Mouse (Mus musculus) stomach, embryonic 14.5 days (tissue): ENCODE data around the gene Pask. TPM values are rescaled to one million over a fixed set of nuclear protein-coding genes. Genes with fewer than 3 reads are reported as not detected.
"Not testable (repeated sequence)": the region's sequence is repeated elsewhere in the genome, so short reads cannot be mapped to it uniquely, and the experiment has no call there.

Experiments used
- ATAC-seq: fragments of 200-750 bp; cut with Nextera tagmentation; 2 replicates; pipeline ENCODE4 v1.8.0; 2017; ENCODE audit warnings: low read depth, moderate TSS enrichment; ENCODE audit not compliant: insufficient number of reproducible peaks, insufficient read depth, low FRiP score
- H3K27ac ChIP-seq: fragments of 300-500 bp; sonication (generic); 2 replicates; pipeline ENCODE4 v1.5.1; 2014; ENCODE audit warnings: mild to moderate bottlenecking, low read length, moderate library complexity, mixed read lengths
- H3K27me3 ChIP-seq: fragments of 300-500 bp; sonication (generic); 2 replicates; pipeline ENCODE4 v1.6.1; 2014; ENCODE audit warnings: low read length, control low read depth, mixed read lengths; ENCODE audit not compliant: control insufficient read depth, insufficient read depth
- H3K36me3 ChIP-seq: fragments of 300-500 bp; sonication (generic); 2 replicates; pipeline ENCODE4 v1.6.1; 2014; ENCODE audit warnings: mild to moderate bottlenecking, control low read depth, low read length, moderate library complexity, mixed read lengths; ENCODE audit not compliant: control insufficient read depth, insufficient read depth
- H3K4me1 ChIP-seq: fragments of 300-500 bp; sonication (generic); 2 replicates; pipeline ENCODE4 v1.6.1; 2014; ENCODE audit warnings: low read length, control low read depth, mixed read lengths; ENCODE audit not compliant: control insufficient read depth, insufficient read depth
- H3K4me2 ChIP-seq: fragments of 300-500 bp; sonication (generic); replicated peaks from 2 replicates; pipeline ENCODE4 v1.6.1; 2014; ENCODE audit warnings: low read depth, low read length, control low read depth
- H3K4me3 ChIP-seq: fragments of 300-500 bp; sonication (generic); 2 replicates; pipeline ENCODE4 v1.5.1; 2014; ENCODE audit warnings: low read depth, low read length, control low read depth
- H3K9ac ChIP-seq: fragments of 300-500 bp; sonication (generic); replicated peaks from 2 replicates; pipeline ENCODE4 v1.6.1; 2014; ENCODE audit warnings: low read depth, mild to moderate bottlenecking, control low read depth, low read length, moderate library complexity, mixed read lengths
- H3K9me3 ChIP-seq: fragments of 300-500 bp; sonication (generic); 2 replicates; pipeline ENCODE4 v1.6.1; 2016; ENCODE audit warnings: low read depth, low read length, control low read depth; ENCODE audit not compliant: control insufficient read depth
- WGBS: fragments of 180-500 bp; shearing (Covaris S2); extraction: QIAGEN DNeasy Blood & Tissue Kit; methylation state at CpG from one replicate; pipeline ENCODE4 v1.1.7; 2014; 5-methylcytosine and 5-hydroxymethylcytosine counted together
- polyA plus RNA-seq: library from polyadenylated mRNA; unstranded; fragments of >200 nt; fragmentation: Nextera tagmentation; extraction: Ambion mirVana; gene quantifications from 2 replicates; pipeline ENCODE4 v1.2.1, GENCODE M21; 2014

Gene Pask
- polyA plus RNA-seq, 1 experiment from 2014 or later: 16.4 TPM

DNA sequence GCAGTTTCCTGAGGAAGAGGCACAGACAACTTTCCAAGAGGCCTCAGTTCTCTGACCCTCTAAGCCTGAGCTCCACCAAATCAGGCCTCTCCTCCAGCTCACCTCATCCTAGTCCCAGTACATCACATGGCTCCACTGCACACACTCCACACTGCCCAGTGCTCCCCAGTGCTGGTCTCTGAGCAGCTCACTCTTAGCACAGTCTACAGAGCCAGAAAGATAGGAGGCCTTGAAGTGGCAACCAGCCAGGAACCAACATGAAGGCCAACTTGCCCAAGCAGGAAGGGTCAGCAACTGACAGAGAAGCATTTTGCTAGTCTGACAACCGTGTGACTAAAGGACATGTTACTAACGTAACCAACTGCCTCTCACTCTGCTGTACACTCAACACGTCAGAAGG, 42.7 kb downstream of the Pask start:
- WGBS: 86% methylated on average over 3 of the region's 3 CpGs
- H3K36me3 ChIP-seq: peaks cover 56% of the 10 kb centered on the region

DNA sequence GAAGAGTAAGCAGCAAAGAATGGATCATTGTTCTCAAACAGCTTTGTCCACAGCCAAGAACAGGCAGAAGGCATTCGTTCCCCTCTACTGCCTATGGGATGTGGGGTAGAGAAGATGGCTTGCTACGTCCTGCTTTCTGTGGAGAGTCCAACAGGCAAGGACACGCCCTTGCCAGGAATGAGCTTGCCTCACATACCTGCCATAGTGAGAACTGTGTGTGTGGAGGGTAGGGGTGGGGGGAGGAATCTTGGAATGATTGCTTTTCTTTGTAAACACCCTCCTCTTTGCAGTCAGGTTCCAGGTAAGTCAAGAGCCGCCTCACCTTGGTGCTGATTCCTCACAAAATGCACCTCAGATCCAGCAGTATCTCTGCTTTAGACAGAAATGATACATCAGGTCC, 43.5 kb downstream of the Pask start:
- Histone ChIP-seq H3K36me3 (peaks cover 56% of the 10 kb centered on the region), H3K4me1 (peaks cover 3% of the 10 kb centered on the region; the same call in 1 of the 2 replicates), H3K4me2 (no peak overlapping the region), H3K27me3 (no peaks in the 10 kb centered on the region), H3K9ac (no peak overlapping the region), H3K27ac (no peak overlapping the region), H3K9me3 (no peaks in the 10 kb centered on the region), H3K4me3 (no peak overlapping the region)
- 85% methylated on average over 4 of the region's 4 CpGs for WGBS
- no peak for ATAC-seq

More for the DNA sequence above, 42.7 kb downstream of the Pask start:
- H3K27me3 ChIP-seq: no peaks in the 10 kb centered on the region
- no peak overlapping the region for H3K27ac ChIP-seq
- H3K9me3 ChIP-seq: no peaks in the 10 kb centered on the region
- H3K4me1 ChIP-seq: peaks cover 7% of the 10 kb centered on the region; the same call in 1 of the 2 replicates
- no peak overlapping the region for H3K4me3 ChIP-seq
- H3K9ac ChIP-seq: no peak overlapping the region
- H3K4me2 ChIP-seq: no peak overlapping the region
- ATAC-seq: no peak

DNA sequence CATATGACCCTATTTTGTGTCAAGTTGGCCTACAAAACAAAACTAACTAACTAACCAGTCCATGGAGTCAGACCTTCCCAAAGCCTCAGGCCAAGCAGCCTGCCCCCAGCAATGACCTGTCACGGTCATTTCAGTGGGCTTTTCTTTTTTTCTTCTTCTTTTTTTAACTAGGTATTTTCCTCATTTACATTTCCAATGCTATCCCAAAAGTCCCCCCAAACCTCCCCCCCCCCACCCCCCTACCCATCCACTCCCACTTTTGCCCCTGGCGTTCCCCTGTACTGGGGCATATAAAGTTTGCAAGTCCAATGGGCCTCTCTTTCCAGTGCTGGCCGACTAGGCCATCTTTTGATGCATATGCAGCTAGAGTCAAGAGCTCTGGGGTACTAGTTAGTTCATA, 48.8 kb downstream of the Pask start:
- ATAC-seq, H3K4me1 ChIP-seq, H3K4me3 ChIP-seq, H3K9me3 ChIP-seq, H3K9ac ChIP-seq, H3K27ac ChIP-seq, H3K27me3 ChIP-seq, H3K4me2 ChIP-seq: not testable (repeated sequence)
- WGBS: 68% methylated on average over 3 of the region's 3 CpGs
- peaks cover 20% of the 10 kb centered on the region for H3K36me3 ChIP-seq

DNA sequence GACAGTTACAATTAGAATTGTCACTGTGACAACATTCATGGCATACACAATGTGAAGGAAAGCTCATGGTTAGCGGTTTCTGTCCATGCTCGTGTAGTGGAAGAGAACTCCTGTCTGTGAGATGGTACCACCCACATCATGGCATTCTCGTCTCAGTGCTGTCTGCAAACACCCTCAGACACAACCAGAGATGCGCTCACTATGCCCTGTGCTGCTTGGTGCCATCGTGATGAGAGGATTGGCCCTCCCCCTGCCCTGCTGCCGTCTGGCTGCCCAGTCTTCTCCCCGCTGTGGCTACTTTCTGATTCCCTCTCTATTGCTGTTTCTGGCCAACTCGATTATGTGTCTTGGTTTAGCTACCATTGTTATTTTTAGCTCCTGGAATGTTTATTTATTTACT, 51.3 kb downstream of the Pask start:
- Histone ChIP-seq H3K27me3 (no peaks in the 10 kb centered on the region), H3K4me3 (no peak overlapping the region), H3K9ac (no peak overlapping the region), H3K36me3 (peaks cover 5% of the 10 kb centered on the region; the same call in 1 of the 2 replicates), H3K27ac (no peak overlapping the region), H3K4me1 (no peaks in the 10 kb centered on the region), H3K4me2 (no peak overlapping the region), H3K9me3 (no peaks in the 10 kb centered on the region)
- WGBS: 74% methylated on average over 8 of the region's 8 CpGs
- no peak for ATAC-seq

DNA sequence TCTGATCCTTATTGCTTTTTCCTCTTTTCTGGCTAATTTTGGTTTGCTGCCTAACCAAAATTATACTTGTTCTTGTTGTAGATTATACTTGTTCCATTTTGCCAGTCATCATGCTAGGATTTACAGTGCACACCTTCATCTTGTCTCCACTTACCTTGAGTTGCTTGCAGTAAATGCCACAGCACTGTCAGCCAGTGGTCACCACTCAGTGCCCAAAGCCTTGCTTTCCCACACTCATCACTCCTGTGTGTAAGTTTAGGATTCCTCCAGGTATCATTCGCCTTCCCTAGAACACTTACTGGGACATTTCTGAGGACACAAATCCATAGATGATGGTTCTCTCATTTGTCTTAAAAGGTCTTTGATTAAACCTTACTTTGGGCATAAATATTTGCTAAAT, 51.7 kb downstream of the Pask start:
- Histone ChIP-seq H3K9ac (no peak overlapping the region), H3K27ac (no peak overlapping the region), H3K36me3 (peaks cover 5% of the 10 kb centered on the region; the same call in 1 of the 2 replicates), H3K4me3 (no peak overlapping the region), H3K4me1 (no peaks in the 10 kb centered on the region), H3K27me3 (no peaks in the 10 kb centered on the region), H3K4me2 (no peak overlapping the region), H3K9me3 (no peaks in the 10 kb centered on the region)
- no peak for ATAC-seq
- WGBS: 89% methylated on average over 1 of the region's 1 CpGs

DNA sequence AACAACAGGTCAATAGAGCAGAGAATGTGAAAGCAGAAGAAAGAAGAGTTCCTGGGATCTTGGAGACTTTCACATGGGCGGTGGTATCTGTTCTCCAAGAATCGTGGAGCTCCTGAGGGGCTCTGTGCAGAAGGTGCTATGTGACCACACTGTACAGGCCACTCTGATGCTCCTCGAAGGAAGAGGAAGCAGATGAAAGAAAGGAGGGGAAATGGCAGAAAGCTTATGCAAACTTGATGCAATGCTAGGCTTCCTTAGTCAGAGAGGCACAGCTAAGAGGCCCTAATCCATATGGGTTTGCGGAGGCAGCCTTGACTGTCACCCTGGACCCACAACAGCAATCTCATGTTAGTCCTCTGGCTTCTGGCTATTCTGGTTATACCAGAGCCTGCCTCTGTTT, 52.3 kb downstream of the Pask start:
- ATAC-seq: no peak
- Histone ChIP-seq H3K9ac (no peak overlapping the region), H3K4me3 (no peak overlapping the region), H3K4me2 (no peak overlapping the region), H3K27ac (no peak overlapping the region), H3K9me3 (no peaks in the 10 kb centered on the region), H3K27me3 (no peaks in the 10 kb centered on the region), H3K4me1 (no peaks in the 10 kb centered on the region), H3K36me3 (peaks cover 5% of the 10 kb centered on the region; the same call in 1 of the 2 replicates)
- 87% methylated on average over 4 of the region's 4 CpGs for WGBS

DNA sequence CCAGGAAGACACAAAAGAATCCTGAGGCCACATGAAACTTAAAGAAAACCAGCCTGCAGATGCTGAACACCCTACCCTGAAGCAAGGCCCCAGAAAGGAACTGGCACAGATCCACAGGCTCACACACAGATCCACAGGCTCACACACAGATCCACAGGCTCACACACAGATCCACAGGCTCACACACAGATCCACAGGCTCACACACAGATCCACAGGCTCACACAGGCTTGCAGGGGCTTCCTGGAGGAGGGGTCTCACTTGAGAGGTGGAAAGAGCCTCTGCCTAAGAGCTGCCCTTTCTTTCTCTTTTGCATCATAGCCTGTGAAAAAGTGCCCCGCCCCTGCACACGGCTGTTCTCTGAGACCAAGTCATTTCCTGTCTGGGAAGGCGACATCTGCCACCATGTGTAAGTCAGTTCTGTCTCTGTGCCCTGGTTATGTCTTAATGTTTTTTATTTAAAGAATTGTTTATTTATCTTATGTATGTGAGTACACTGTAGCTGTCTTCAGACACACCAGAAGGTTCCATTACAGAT, 53.5 kb downstream of the Pask start:
- 44% methylated on average over 3 of the region's 3 CpGs for WGBS
- peaks cover 5% of the 10 kb centered on the region; the same call in 1 of the 2 replicates for H3K36me3 ChIP-seq
- no peak overlapping the region for H3K27ac ChIP-seq
- H3K27me3 ChIP-seq: no peaks in the 10 kb centered on the region
- no peak overlapping the region for H3K4me2 ChIP-seq
- no peak overlapping the region for H3K9ac ChIP-seq
- no peaks in the 10 kb centered on the region for H3K4me1 ChIP-seq
- no peak for ATAC-seq
- no peaks in the 10 kb centered on the region for H3K9me3 ChIP-seq
- no peak overlapping the region for H3K4me3 ChIP-seq

DNA sequence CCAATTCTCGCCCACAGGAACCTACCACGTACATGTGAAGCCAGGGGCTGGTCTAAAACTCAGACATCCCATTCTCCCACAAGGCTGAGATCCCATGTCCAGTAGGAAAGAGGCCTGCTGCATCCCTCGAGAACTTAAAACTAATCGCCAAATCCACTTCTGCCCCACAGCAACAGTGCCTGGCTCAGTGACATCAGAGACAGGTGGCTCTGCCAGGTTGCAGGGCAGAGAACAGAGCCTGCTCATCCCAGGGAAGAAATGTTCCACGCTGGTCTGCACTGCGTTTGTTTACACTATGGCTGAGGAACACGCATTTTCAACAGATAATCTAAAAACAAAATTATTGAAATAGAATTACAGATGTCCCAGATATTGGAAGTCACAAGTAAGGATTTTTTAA, 66.2 kb downstream of the Pask start:
- Histone ChIP-seq H3K27ac (no peak overlapping the region), H3K27me3 (no peaks in the 10 kb centered on the region), H3K4me1 (no peaks in the 10 kb centered on the region), H3K4me3 (no peak overlapping the region), H3K9me3 (no peaks in the 10 kb centered on the region), H3K36me3 (peaks cover 3% of the 10 kb centered on the region; the same call in 1 of the 2 replicates), H3K4me2 (no peak overlapping the region), H3K9ac (no peak overlapping the region)
- WGBS: 73% methylated on average over 7 of the region's 7 CpGs
- no peak for ATAC-seq

DNA sequence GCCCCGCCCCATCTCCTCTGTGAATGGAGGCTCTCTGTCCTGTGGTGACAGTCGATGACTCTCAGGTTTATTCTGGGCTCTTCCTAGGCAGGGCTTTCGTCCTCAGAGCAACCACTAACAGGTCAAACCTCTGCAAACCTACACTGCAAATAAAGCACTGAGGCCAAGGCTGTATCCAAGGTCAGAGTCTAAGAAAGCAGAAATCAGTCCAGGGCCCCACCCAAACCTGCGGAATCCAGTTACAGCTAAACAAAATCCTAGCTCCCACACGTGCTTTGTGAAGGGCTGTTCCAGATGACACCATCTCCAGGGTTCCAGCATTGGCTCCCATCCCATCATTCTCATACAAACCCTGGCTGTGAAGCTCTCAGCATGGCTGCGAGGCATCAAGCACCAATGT, 67.7 kb downstream of the Pask start:
- Histone ChIP-seq H3K27me3 (no peaks in the 10 kb centered on the region), H3K4me3 (no peak overlapping the region), H3K9ac (no peak overlapping the region), H3K9me3 (no peaks in the 10 kb centered on the region), H3K4me2 (no peak overlapping the region), H3K36me3 (peaks cover 3% of the 10 kb centered on the region; the same call in 1 of the 2 replicates), H3K27ac (no peak overlapping the region), H3K4me1 (no peaks in the 10 kb centered on the region)
- ATAC-seq: no peak
- WGBS: 75% methylated on average over 6 of the region's 6 CpGs
